Mouse (Mus musculus): ENCODE results near the gene Fosb.

- TF ChIP-seq EP300 (IDR thresholded peaks at IDR 0.05; ENCODE audit: low read depth) (no peak), CTCF (IDR thresholded peaks at IDR 0.05; ENCODE audit: low read depth) (no peak)
These were observed 9.6 kb upstream of the Fosb start for GRCm38 (mm10) chr7:19319458-19319857.
